Mouse (Mus musculus) testis, adult 2 months (tissue): ENCODE results near the gene Nptxr.

ENCODE experiments used
- CTCF ChIP-seq: fragments of 200-500 bp; IDR thresholded peaks from 2 replicates; pipeline ENCODE4 v1.5.1; 2012; ENCODE audit warnings: low read depth, mild to moderate bottlenecking, inconsistent platforms, low read length, moderate library complexity; ENCODE audit not compliant: control insufficient read depth, insufficient read depth, insufficient replicate concordance
- POLR2A ChIP-seq: fragments of 200-500 bp; IDR thresholded peaks from 2 replicates; pipeline ENCODE4 v1.6.1; 2012; ENCODE audit warnings: low read depth, mild to moderate bottlenecking, inconsistent platforms, low read length, moderate library complexity; ENCODE audit not compliant: control insufficient read depth

DNA sequence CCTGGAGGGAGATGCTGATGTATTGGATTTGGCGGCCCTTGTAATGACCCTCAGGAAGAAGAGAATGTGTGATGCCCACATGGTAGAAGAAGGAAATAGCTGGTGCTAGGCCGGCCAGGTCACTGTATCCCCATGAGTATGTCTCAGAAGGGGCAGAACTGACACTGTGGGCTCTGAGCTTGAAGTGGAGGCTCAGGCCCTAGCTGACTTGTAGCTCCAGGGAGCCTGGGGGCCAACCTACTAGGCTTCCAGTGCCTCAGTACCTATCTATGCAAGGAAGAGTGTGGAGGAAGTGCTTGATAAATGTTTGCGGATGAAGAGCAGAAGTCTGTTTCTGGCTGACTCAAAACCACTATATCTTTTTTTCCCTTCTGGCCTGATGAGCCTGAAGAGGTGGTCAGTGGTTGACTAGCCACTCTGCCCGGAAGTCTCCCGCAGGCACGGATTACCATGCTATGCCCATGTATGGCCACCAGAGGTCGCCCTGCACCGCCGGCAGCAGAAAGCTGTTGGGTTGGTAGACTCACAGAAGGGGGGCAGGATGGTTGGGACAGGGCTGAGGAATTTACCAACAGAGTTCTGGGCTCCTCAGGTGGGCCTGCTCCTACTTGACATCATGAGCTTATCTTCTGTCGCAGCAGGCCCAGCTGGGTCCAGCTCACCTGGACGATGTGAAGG, 51.7 kb downstream of the Nptxr start:
- peak; percentile 95 for TF ChIP-seq CTCF
- TF ChIP-seq POLR2A = no peak
